Mouse (Mus musculus) lung, postnatal 25 days (tissue): ENCODE data around the gene Bcl9.

Source experiments
- DNase-seq: peaks from one replicate; pipeline ENCODE4 v3.0.0; 2022; ENCODE audit warnings: low spot score

Gene Bcl9

GRCm38 (mm10) chr3:97231857-97232256 is 65.9 kb downstream of the Bcl9 start:
- no peak for DNase-seq

DNA sequence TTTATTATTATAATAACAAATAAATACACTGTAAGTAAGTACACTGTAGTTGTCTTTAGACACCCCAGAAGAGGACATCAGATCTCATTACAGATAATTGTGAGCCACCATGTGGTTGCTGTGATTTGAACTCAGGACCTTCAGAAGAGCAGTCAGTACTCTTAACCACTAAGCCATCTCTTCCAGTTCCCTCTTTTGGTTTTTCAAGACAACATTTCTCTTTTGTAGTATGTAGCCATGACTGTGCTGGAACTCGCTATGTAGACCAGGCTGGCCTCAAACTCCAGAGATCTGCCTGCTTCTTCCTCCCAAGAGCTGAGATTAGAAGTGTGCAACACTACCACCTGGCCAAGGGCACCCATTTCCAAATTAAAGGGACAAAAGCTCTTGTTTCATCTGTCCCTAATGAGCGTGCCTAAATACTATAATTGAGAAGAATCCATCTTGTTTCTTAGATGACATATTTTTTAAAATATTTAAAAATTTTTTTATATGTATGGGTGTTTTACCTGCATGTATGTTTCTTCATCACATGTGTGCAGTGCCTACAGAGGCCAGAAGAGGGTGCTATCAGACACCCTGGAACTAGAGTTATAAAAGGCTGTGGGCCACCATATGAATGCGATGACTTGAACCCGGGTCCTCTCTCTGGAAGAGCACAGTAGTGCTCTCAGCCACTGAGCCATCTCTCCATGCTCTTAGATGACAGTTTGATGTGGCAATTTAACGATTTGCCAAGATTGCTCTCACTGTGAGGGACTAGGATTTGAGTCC is 66.9 kb downstream of the Bcl9 start:
- no peak for DNase-seq

- no peak for DNase-seq
Observed at GRCm38 (mm10) chr3:97228457-97228856, 69.3 kb downstream of the Bcl9 start.

DNA sequence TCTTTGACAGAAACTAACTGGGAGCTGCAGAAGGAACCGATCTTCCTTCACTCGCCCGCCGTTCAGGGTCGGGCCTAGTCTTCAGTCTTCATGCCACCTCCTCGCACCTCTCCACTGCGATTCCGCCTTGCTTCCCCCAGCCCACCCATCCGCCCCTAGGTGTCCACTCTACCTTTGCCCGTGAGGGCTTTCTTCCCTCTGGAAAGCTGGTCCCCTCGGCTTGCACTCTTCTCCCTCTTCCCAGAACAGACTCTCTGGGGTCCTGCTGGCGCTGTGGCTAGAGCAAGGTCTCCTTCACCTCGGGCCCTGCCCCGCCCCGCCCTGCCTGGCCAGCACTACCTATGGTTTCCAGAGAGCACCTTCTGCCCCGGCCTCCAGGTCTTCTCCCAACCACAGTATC is 69.7 kb downstream of the Bcl9 start:
- peak; percentile 7 for DNase-seq

DNA sequence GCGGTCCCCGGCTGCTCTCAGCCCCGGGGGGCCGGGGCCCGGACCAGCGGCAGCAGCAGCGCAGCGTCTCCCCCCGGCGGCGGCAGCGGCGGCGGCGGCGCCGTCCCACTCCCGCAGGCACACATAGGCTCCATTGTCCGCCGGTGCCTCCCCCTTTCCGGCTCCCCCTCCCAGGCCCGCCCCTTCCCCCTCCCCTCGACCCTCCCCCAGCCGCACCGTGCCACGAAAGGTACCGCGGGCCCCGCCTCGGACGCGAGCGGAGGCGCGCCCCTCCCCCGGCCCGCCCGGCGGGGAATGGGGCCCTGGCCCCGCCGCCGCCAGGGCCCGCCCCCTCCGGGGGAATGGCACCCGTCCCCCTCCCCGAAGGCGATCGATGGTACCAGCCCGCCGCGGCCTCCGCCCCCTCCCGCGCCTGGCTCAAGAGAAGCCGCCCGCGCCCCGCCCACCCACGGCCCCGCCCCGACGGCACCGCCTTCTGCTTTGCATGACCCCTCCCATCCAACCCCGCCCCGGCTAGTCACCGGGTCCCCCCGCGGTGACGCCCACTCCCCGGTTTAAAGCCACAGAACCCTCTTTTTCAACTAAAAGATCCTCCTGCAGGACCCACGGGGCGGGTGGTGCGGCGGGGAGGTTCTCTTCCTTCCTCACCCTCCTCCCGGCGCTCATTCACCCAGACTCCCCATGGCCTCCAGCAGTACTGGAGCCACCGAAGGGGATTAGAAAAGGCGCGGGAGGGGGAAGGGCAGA is 70.3 kb downstream of the Bcl9 start:
- DNase-seq: peak; percentile 95

GRCm38 (mm10) chr3:97226719-97227118 is 71.0 kb downstream of the Bcl9 start:
- DNase-seq: no peak

GRCm38 (mm10) chr3:97225231-97225630 is 72.5 kb downstream of the Bcl9 start:
- DNase-seq: no peak

- DNase-seq: no peak
Observed at GRCm38 (mm10) chr3:97223261-97223660, 74.5 kb downstream of the Bcl9 start.

DNA sequence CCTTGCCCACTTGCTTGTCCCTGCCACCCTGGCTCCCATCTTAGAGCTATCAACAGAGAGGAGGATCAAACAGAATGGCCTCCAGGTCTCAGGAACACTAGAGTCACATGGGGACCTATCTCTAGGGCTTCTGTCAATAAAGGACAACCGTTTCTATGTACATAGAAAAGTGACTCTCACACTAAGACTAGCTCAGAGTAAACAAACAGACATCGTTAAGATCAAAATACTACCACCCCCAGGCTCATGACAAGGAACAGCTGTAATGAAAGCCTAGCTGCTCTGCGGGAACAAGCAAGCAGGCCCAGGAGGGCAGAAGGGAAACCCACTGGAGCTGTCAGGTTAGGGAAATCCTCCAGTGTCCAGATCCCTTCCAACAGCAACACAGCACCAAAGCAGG is 82.2 kb downstream of the Bcl9 start:
- DNase-seq: peak; percentile 12

DNA sequence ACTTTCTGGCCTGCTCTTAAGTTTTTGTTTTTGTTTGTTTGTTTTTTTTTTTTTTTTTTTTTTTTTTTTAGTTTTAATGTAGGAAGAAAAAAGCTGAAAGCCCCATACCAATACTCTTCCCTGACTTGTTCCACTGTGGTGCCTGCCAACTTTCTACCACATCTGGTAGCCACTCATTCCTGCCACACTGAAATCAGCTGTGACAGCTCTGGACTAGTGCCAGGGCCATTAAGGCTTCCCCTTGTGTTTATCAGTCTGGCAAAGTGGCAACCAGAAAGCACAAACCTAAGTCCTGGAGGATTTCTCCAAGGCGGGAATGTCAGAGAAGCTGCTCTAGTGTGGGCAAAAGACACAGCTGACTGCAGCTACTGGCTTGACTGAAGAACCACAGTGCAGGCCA is 83.3 kb downstream of the Bcl9 start:
- DNase-seq: no peak

GRCm38 (mm10) chr3:97213871-97214270 is 83.8 kb downstream of the Bcl9 start:
- no peak for DNase-seq

GRCm38 (mm10) chr3:97211177-97211576 is 86.5 kb downstream of the Bcl9 start:
- DNase-seq: peak; percentile 55

DNA sequence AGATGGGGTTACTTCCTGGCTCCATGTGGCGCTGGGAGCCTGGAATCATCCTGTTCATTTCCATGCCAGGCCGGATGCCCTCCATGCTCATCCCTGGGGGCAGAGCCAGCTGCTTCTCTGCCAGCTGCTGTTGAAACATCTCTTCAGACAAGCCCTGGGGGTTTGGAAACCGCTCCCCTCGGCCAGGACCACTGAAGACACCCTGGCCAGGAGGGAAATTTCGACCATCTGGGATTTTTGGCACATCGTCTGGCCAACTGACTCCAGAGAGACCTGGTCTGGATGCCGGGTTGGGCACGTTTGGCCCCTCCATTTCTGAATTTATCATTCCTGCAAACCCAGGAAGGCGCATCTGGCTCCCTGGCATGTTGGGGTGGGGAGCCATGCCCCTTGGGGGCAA is 88.4 kb downstream of the Bcl9 start:
- no peak for DNase-seq

- no peak for DNase-seq
Observed at GRCm38 (mm10) chr3:97206521-97206920, 91.2 kb downstream of the Bcl9 start.

DNA sequence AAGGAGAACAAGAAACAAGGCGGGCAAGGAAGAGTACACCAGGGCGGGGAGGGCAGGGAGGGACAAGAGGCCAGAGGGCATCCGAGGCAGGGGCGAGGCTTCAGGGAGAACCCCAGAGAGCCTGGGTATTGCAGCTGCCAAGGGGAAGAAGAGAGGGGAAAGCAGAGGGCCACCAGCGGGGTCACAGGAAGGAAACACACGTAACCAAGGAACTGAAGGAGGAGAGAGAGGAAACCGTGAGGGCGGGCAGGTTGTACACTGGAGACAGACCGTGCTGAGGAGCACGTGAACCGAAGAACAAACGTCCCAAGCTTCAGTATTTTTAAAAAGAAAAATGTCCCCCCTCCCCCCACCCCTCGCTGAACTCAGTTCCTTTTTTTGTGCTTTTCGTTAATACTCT is 93.8 kb downstream of the Bcl9 start:
- peak; percentile 32 for DNase-seq

DNA sequence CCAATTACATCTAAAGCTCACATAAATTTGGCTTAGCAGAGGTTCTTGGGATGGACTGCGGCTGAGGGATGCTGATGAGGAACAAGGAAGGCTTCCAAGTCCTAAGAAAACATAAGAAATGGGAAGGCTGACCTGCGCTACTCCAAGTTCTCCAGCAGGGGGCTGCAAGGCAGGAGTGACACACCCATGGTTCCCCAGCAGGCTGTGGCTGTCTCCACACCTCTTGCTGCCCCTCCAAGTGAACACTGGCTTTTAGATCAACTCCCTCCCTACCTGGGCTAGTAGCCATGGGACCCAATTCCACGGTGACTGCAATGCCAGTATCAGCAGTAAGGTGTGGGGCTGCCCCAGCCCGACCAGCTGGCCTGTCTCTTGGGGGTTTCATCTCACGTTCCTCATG is 95.8 kb downstream of the Bcl9 start:
- DNase-seq: peak; percentile 69

DNA sequence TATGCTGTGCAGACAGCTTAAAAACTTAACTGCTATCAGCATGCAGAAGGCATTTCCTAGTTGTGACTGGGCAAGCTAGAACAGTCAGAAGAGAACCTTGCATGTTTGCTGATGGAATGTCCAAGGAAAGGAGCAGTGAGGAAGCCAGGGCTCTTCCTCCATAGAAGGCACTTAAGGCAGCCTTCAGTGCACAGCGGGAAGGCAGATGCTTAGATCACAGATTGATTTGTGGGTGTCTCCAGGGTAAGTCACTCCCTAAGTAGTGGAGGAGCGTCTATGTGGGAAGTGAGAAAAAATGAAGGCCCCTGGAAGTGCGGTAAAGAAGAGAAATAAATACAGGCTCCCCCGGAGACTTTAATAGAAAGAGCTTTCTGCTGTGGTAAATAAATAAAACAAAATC is 98.5 kb downstream of the Bcl9 start:
- DNase-seq: no peak

GRCm38 (mm10) chr3:97196571-97196970 is 101.1 kb downstream of the Bcl9 start:
- DNase-seq: no peak

DNA sequence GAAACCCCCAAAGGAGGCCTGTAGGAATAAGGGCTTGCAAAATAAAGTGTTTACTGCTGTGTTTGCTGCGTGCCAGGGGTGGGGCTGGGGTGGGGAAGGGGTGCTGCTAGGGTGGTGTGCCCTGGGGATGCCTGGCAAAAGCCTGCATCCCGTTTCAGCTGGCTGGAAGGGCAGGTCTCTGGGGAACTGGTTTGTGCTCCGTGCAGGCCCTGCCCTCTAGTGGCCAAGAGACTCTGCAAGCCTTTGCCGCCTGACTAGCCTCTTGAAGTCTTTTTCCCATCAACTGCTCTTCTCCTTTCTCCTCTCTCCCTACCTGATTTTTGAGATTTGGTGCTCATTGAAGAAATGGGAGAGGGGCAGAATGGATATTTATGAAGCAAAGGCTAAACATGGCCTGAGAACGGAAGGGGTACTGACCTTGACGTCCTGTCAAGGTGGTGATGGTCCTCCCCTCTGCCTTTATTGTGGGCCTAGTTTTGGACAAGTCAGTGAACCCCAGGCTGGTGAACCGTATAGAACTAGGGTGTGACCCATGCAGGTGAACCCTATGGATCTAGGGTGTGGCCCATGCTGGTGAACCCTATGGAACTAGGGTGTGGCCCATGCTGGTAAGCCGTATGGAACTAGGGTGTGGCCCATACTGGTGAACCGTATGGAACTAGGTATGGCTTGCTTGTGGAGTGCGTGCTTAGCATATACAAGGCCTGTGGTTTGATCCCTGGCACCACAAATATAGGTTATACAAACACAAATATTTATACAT is 112.4 kb downstream of the Bcl9 start:
- DNase-seq: peak; percentile 75

- peak; percentile 26 for DNase-seq
Observed at GRCm38 (mm10) chr3:97183810-97184209, 113.9 kb downstream of the Bcl9 start.

DNA sequence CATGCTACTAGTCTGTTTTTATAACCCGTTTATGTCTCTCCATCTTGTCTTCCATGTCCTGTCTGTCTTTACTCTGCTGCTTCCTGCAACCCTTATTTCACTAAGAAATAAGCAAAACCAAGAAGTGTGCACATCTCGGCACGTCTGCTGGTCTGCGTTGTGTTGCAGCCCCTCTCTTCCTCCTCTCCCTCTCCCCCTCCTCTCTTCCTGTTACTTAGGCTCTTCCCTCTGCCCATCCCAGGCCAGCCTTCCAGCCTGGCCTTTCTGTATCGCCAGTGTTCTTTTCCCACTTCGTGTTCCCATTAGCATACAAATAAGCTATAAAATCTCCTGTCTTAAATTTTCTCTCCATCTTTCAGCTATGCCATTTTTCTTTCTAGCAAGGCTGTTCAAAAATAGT is 117.2 kb downstream of the Bcl9 start:
- no peak for DNase-seq

DNA sequence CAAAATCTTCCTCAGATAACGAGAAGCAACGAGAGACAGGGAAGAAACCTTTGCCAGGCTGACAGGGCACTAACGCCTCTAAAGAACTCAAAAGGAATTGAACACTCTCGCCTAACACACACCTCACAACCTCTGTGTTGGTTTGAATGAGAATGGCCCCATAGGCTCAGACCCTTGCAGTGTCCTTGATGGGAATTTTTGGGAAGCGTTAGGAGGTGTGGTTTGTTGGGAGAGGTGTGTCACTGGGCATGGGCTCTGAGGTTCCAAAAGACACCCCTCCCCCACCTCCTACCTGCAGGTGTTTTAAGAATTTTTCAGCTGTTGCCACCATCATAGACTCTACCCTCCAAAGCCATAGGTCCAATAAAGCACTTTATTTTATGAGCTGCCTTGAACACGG is 118.8 kb downstream of the Bcl9 start:
- DNase-seq: no peak

GRCm38 (mm10) chr3:97172632-97173031 is 125.1 kb downstream of the Bcl9 start:
- DNase-seq: no peak
